Mouse (Mus musculus) C2C12 (cell line): Measurements from ENCODE around the gene Yars2.

ENCODE experiments used
- CEBPB ChIP-seq: IDR thresholded peaks from one replicate; pipeline ENCODE4 v1.6.1; 2011; ENCODE audit warnings: low read depth, mild to moderate bottlenecking, control low read depth, moderate library complexity
- CTCF ChIP-seq: IDR thresholded peaks from one replicate; pipeline ENCODE4 v1.5.1; 2011; ENCODE audit not compliant: control insufficient read depth, insufficient read depth, insufficient read length
- FOSL1 ChIP-seq: IDR thresholded peaks from one replicate; pipeline ENCODE4 v1.8.0; 2011; ENCODE audit warnings: mild to moderate bottlenecking, low read length; ENCODE audit not compliant: poor library complexity, insufficient read depth, severe bottlenecking
- MAX ChIP-seq: IDR thresholded peaks from one replicate; pipeline ENCODE4 v1.6.1; 2011; ENCODE audit warnings: mild to moderate bottlenecking, control low read depth
- MYOD1 ChIP-seq: IDR thresholded peaks from one replicate; pipeline ENCODE4 v1.6.1; 2011; ENCODE audit warnings: low read depth; ENCODE audit not compliant: control insufficient read depth, insufficient read length
- MYOG ChIP-seq: IDR thresholded peaks from one replicate; pipeline ENCODE4 v1.6.1; 2011; ENCODE audit not compliant: control insufficient read depth, insufficient read length; ENCODE audit errors: extremely low read depth
- USF1 ChIP-seq: IDR thresholded peaks from one replicate; pipeline ENCODE4 v1.6.1; 2011; ENCODE audit warnings: low read depth, mild to moderate bottlenecking, control low read depth, moderate library complexity

- TF ChIP-seq CTCF (no peak), MAX (no peak), CEBPB (no peak), USF1 (no peak), MYOD1 (no peak), MYOG (no peak), FOSL1 (no peak)
Observed at GRCm38 (mm10) chr16:16261481-16261880, 41.3 kb upstream of the Yars2 start.
